Mouse (Mus musculus): Measurements from ENCODE around the gene Olfr474. TPM values are rescaled to one million over a fixed set of nuclear protein-coding genes. Genes with fewer than 3 reads are reported as not detected.
"Not testable (repeated sequence)": the region's sequence is repeated elsewhere in the genome, so short reads cannot be mapped to it uniquely, and the experiment has no call there.

Gene Olfr474
- total RNA-seq (2021), result not detected
- long read RNA-seq, experiment 1, result 0 reads
- long read RNA-seq, experiment 2, result 0 reads

GRCm38 (mm10) chr7:107954343-107954742, at the start of gene Olfr474:
Gene Olfr474, plus strand, starts transcription at chr7:107954643.
- no peak for DNase-seq (ENCODE audit: low spot score in 2 of 2)

- DNase-seq (ENCODE audit: low spot score in 2 of 2), result no peak
Observed at GRCm38 (mm10) chr7:107930146-107930545, 24.3 kb upstream of the Olfr474 start, which contains the start of gene Olfr473. Gene Olfr473, plus strand, starts transcription at chr7:107930446.

- not testable (repeated sequence) for DNase-seq (ENCODE audit: low spot score in 2 of 2)
Observed at GRCm38 (mm10) chr7:107952539-107952938, 1.9 kb upstream of the Olfr474 start.

GRCm38 (mm10) chr7:107964503-107964902, 10.1 kb downstream of the Olfr474 start, which contains the start of gene Olfr476:
Gene Olfr476, plus strand, starts transcription at chr7:107964803.
- no peak for DNase-seq (ENCODE audit: low spot score in 2 of 2)

- no peak for DNase-seq (ENCODE audit: low spot score in 2 of 2)
Observed at GRCm38 (mm10) chr7:107986393-107986792, 31.9 kb downstream of the Olfr474 start, which contains the start of gene Olfr477. Gene Olfr477, plus strand, starts transcription at chr7:107986693.

Other genes with a start within 250 kb of the Olfr474 start
- gene Cyb5r2, start 196.6 kb upstream of the Olfr474 start, total RNA-seq (2021), result not detected
- not detected for gene Ovch2, start 153.4 kb upstream of the Olfr474 start, total RNA-seq (2021)
- gene Olfr467, start 142.4 kb upstream of the Olfr474 start, total RNA-seq (2021), result not detected
- gene Olfr469, start 129.1 kb upstream of the Olfr474 start, total RNA-seq (2021), result not detected
- gene Olfr470, start 107.2 kb upstream of the Olfr474 start, total RNA-seq (2021), result not detected
- not detected for gene Olfr472, start 56.7 kb upstream of the Olfr474 start, total RNA-seq (2021)
- gene Olfr473, start 24.2 kb upstream of the Olfr474 start, total RNA-seq (2021), result not detected
- not detected for gene Olfr476, start 10.2 kb downstream of the Olfr474 start, total RNA-seq (2021)
- gene Olfr477, start 32.0 kb downstream of the Olfr474 start, total RNA-seq (2021), result not detected
- gene Olfr478, start 79.3 kb downstream of the Olfr474 start, total RNA-seq (2021), result not detected
- gene Olfr479, start 96.0 kb downstream of the Olfr474 start, total RNA-seq (2021), result not detected
- not detected for gene Olfr480, start 112.7 kb downstream of the Olfr474 start, total RNA-seq (2021)
- gene Olfr481, start 125.2 kb downstream of the Olfr474 start, total RNA-seq (2021), result not detected
- gene Olfr482, start 142.9 kb downstream of the Olfr474 start, total RNA-seq (2021), result 1 to 10 TPM; 1.9 to 2.2 TPM
- gene Olfr483, start 146.2 kb downstream of the Olfr474 start, total RNA-seq (2021), result not detected
- gene Olfr484, start 172.8 kb downstream of the Olfr474 start, total RNA-seq (2021), result not detected
- gene Olfr485, start 205.2 kb downstream of the Olfr474 start, total RNA-seq (2021), result not detected
- gene Olfr486, start 218.1 kb downstream of the Olfr474 start, total RNA-seq (2021), result not detected